Mouse (Mus musculus) C2C12 (cell line): Measurements from ENCODE around the gene Atp8a2. TPM values are rescaled to one million over a fixed set of nuclear protein-coding genes. Genes with fewer than 3 reads are reported as not detected.

Experiments used
- H3K27me3 ChIP-seq: one replicate; pipeline ENCODE4 v1.6.1; 2011; ENCODE audit not compliant: control insufficient read depth, insufficient read depth, insufficient read length
- H3K36me3 ChIP-seq: one replicate; pipeline ENCODE4 v1.6.1; 2011; ENCODE audit not compliant: control insufficient read depth, insufficient read depth
- H3K4me3 ChIP-seq: one replicate; pipeline ENCODE4 v1.5.1; 2011; ENCODE audit warnings: mild to moderate bottlenecking, control low read depth; ENCODE audit not compliant: poor library complexity, insufficient read depth, severe bottlenecking
- H3K79me2 ChIP-seq: one replicate; pipeline ENCODE4 v1.6.1; 2011; ENCODE audit not compliant: control insufficient read depth, insufficient read depth
- H3K79me3 ChIP-seq: one replicate; pipeline ENCODE4 v1.6.1; 2011; ENCODE audit warnings: low read depth, control low read depth
- H3ac ChIP-seq: one replicate; pipeline ENCODE3; 2011; ENCODE audit warnings: low read depth; ENCODE audit not compliant: control insufficient read depth, insufficient read length
- CEBPB ChIP-seq: IDR thresholded peaks from one replicate; pipeline ENCODE4 v1.6.1; 2011; ENCODE audit warnings: low read depth, mild to moderate bottlenecking, control low read depth, moderate library complexity
- CTCF ChIP-seq: IDR thresholded peaks from one replicate; pipeline ENCODE4 v1.5.1; 2011; ENCODE audit not compliant: control insufficient read depth, insufficient read depth, insufficient read length
- FOSL1 ChIP-seq: IDR thresholded peaks from one replicate; pipeline ENCODE4 v1.8.0; 2011; ENCODE audit warnings: mild to moderate bottlenecking, low read length; ENCODE audit not compliant: poor library complexity, insufficient read depth, severe bottlenecking
- MAX ChIP-seq: IDR thresholded peaks from one replicate; pipeline ENCODE4 v1.6.1; 2011; ENCODE audit warnings: mild to moderate bottlenecking, control low read depth
- MYOD1 ChIP-seq: IDR thresholded peaks from one replicate; pipeline ENCODE4 v1.6.1; 2011; ENCODE audit warnings: low read depth; ENCODE audit not compliant: control insufficient read depth, insufficient read length
- MYOG ChIP-seq: IDR thresholded peaks from one replicate; pipeline ENCODE4 v1.6.1; 2011; ENCODE audit not compliant: control insufficient read depth, insufficient read length; ENCODE audit errors: extremely low read depth
- USF1 ChIP-seq: IDR thresholded peaks from one replicate; pipeline ENCODE4 v1.6.1; 2011; ENCODE audit warnings: low read depth, mild to moderate bottlenecking, control low read depth, moderate library complexity
- polyA plus RNA-seq: library from polyadenylated mRNA; unstranded; fragments of >200 nt; fragmentation: generic; extraction: Trizol; gene quantifications from one replicate; pipeline ENCODE4 v1.2.1, GENCODE M21; 2012; ENCODE audit warnings: missing spikeins

Gene Atp8a2
- polyA plus RNA-seq, 1 experiment = under 0.01 TPM

DNA sequence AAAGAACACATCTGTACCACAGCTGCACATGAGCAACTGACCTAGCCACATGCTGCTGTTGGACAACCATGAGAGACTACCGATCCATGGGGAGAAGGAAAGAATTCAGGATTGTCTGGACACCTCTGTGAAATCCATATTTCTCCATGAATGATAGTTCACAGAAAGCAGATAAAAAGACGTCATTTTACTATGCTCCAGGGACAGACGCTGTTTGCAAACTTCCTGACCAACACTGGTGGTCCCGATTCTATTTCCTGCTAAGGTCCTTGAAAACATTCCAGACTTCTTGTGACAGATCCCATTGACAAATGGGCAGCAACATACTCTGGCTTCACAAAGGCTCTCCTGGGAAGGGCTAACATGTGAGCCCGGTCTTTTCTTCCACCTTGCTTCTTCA is 331.0 kb downstream of the Atp8a2 start:
- Histone ChIP-seq H3K36me3 (no peaks in the 10 kb centered on the region), H3ac (no peak overlapping the region), H3K27me3 (peaks cover under 1% of the 10 kb centered on the region), H3K79me2 (no peaks in the 10 kb centered on the region), H3K4me3 (no peak overlapping the region), H3K79me3 (no peaks in the 10 kb centered on the region)
- TF ChIP-seq FOSL1 (no peak), MYOG (no peak), MYOD1 (no peak), MAX (no peak), CEBPB (no peak), USF1 (no peak), CTCF (no peak)

DNA sequence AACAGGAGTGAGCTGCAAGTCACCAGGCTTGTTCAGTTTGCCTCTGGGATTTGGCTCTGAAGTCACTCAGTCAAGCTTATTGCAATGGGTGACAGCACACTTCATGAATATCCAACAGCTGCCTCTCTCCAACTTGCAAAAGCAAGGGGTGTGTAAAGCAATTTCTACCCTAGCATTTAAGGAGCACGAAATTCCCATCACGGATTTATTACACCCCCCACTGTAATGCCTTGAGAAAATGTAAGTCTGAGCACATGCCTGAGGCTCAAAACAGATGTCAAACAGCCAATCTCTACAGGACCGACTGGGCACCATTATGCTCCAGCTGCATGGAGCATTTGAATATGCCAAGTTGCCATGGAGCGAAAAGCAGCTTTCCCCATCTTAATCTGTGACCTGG is 334.6 kb downstream of the Atp8a2 start:
- H3K27me3 ChIP-seq = no peaks in the 10 kb centered on the region
- H3K36me3 ChIP-seq = no peaks in the 10 kb centered on the region
- H3K4me3 ChIP-seq = no peak overlapping the region
- H3ac ChIP-seq = no peak overlapping the region
- H3K79me2 ChIP-seq = no peaks in the 10 kb centered on the region
- no peaks in the 10 kb centered on the region for H3K79me3 ChIP-seq
- TF ChIP-seq FOSL1 = no peak
- no peak for TF ChIP-seq CEBPB
- no peak for TF ChIP-seq MYOG
- no peak for TF ChIP-seq USF1
- TF ChIP-seq CTCF = no peak
- TF ChIP-seq MYOD1 = no peak
- no peak for TF ChIP-seq MAX

DNA sequence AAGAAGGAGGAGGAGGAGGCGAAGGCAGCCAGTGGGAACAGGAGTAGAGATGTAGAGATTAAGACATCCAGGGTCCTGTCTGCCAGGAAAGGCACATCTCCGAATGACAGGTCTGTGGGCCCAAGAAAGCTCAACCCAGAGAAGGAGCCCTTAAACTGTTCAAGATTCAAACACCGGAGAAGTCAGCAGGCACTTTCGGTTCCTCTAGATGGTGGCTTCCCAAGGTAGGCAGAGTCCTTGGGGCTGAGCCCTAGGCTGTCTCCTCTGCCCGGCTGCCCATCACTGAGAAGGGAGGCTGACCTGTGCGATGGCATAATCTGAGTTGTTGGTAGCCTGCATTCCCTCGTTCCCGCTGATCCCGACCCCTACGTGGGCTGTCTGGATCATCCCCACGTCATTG is 337.1 kb downstream of the Atp8a2 start:
- Histone ChIP-seq H3K36me3 (no peaks in the 10 kb centered on the region), H3ac (no peak overlapping the region), H3K79me3 (no peaks in the 10 kb centered on the region), H3K27me3 (no peaks in the 10 kb centered on the region), H3K4me3 (no peak overlapping the region), H3K79me2 (no peaks in the 10 kb centered on the region)
- TF ChIP-seq FOSL1 (no peak), USF1 (no peak), CEBPB (no peak), MAX (no peak), CTCF (no peak)

GRCm38 (mm10) chr14:59858501-59859225 is 338.3 kb downstream of the Atp8a2 start:
- Histone ChIP-seq H3K4me3 (no peak overlapping the region), H3K79me3 (no peaks in the 10 kb centered on the region), H3ac (no peak overlapping the region), H3K79me2 (no peaks in the 10 kb centered on the region), H3K36me3 (no peaks in the 10 kb centered on the region), H3K27me3 (no peaks in the 10 kb centered on the region)
- TF ChIP-seq MAX = no peak
- no peak for TF ChIP-seq FOSL1
- no peak for TF ChIP-seq CEBPB
- TF ChIP-seq MYOD1 = no peak
- TF ChIP-seq MYOG = no peak

GRCm38 (mm10) chr14:59853139-59853538 is 343.8 kb downstream of the Atp8a2 start:
- TF ChIP-seq MAX = no peak
- TF ChIP-seq CTCF = no peak
- no peak for TF ChIP-seq MYOD1
- TF ChIP-seq USF1 = no peak
- TF ChIP-seq FOSL1 = no peak
- no peak for TF ChIP-seq MYOG
- no peak for TF ChIP-seq CEBPB
- Histone ChIP-seq H3K79me2 (no peaks in the 10 kb centered on the region), H3K27me3 (no peaks in the 10 kb centered on the region), H3ac (no peak overlapping the region), H3K79me3 (no peaks in the 10 kb centered on the region), H3K4me3 (no peak overlapping the region), H3K36me3 (no peaks in the 10 kb centered on the region)

- Histone ChIP-seq H3K79me2 (no peaks in the 10 kb centered on the region), H3ac (no peak overlapping the region), H3K36me3 (no peaks in the 10 kb centered on the region), H3K27me3 (peaks cover 7% of the 10 kb centered on the region), H3K4me3 (no peak overlapping the region), H3K79me3 (no peaks in the 10 kb centered on the region)
- TF ChIP-seq CTCF = no peak
- TF ChIP-seq MAX = no peak
- no peak for TF ChIP-seq CEBPB
- TF ChIP-seq MYOD1 = no peak
- TF ChIP-seq USF1 = no peak
- no peak for TF ChIP-seq MYOG
- no peak for TF ChIP-seq FOSL1
Measured at GRCm38 (mm10) chr14:59846609-59847375, 350.2 kb downstream of the Atp8a2 start.
